Mouse (Mus musculus) left cerebral cortex, adult 8-10 months (tissue): Measurements from ENCODE around the gene Cad. TPM values are rescaled to one million over a fixed set of nuclear protein-coding genes. Genes with fewer than 3 reads are reported as not detected.

ENCODE experiments used
- DNase-seq, 2 experiments: peaks; one replicate each; pipeline ENCODE4 v3.0.0; 2022; ENCODE audit warnings: low spot score in 2 of 2
- total RNA-seq, 4 experiments: library from RNA; stranded (reverse); gene quantifications; 2 replicates each; pipeline ENCODE4 v1.2.4; 2022

The Cad gene
- total RNA-seq, 4 experiments from 2014 or later = 16.8 to 28.5 (median 20.1) TPM

DNA sequence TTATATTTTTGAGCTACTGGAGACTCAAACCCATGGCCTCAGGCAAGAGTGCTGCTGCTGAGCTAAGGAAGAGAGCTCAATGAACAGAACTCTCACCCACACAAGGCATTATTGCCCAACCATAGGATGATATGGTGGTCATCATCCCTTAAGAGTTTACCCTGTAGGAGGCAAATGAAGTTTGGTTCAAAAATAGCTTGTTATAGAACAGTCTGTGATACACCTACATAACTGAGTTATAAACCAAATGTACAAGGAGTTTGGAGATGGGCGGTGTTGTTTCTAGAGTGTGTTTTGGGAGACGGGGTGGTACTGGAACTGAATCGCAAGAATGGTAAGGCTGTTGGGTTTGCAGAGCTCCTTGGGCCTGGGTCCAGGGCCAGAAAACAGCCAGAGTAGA is 15.2 kb downstream of the Cad start:
- no peak for DNase-seq

DNA sequence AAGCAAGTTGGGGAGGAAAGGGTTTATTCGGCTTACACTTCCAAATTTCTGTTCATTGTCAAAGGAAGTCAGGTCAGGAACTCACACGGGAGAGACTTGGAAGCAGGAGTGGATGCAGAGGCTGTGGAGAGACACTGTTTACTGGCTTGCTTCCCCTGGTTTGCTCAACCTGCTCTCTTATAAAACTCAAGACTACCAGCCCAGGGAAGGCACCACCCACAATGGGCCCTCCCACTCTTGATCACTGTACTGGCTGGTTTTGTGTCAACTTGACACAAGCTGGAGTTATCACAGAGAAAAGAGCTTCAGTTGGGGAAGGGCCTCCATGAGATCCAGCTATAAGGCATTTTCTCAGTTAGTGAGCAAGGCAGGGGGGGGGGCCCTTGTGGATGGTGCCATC is 16.5 kb downstream of the Cad start:
- no peak for DNase-seq

DNA sequence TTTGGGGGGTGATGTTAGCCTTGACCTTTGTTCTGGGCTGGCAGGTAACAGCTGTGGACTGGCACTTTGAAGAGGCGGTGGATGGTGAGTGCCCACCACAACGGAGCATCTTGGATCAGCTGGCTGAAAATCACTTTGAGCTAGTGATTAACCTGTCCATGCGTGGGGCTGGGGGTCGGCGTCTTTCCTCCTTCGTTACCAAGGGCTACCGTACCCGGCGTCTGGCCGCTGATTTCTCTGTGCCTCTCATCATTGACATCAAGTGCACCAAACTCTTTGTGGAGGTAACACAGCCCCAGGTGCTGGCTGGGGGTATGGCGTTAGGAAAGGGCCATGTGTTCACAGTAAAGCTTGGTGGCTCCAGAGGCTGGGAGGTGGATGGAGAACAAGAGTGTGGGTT is 17.2 kb downstream of the Cad start:
- no peak for DNase-seq

DNA sequence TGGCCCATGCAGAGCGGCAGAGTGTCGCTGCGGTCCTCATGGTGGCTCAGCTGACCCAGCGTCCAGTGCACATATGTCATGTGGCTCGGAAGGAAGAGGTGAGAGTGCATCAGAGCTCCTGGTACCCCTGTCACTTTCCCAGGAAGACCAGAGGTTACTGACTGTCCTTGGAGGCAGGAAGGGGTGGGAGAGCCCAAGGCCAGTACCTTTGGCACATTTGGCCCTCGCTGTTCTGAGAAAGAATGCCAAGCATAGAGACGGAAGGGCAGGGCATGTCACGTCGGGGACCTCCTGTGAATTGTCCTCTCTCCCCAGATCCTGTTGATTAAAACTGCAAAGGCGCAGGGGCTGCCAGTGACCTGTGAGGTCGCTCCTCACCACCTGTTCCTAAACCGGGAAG is 18.6 kb downstream of the Cad start:
- DNase-seq = no peak

DNA sequence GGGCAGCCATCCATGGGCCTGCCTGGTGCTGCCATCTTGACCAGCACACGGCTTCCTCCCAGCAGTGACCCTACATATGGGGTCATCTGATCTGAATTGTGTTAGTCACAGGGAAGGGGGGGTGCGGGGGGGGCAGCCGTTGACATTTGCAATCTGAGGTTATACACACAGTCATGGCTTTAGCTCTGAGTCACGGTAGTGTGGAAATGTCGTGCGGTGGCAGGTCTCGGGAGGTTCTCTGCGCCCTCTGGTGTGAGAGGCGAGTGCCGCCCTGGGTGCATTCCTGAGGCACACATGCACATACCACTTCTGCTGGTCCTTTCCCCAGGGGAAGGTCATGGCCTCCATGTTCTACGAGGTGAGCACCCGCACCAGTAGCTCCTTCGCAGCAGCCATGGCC is 21.8 kb downstream of the Cad start:
- DNase-seq = no peak

DNA sequence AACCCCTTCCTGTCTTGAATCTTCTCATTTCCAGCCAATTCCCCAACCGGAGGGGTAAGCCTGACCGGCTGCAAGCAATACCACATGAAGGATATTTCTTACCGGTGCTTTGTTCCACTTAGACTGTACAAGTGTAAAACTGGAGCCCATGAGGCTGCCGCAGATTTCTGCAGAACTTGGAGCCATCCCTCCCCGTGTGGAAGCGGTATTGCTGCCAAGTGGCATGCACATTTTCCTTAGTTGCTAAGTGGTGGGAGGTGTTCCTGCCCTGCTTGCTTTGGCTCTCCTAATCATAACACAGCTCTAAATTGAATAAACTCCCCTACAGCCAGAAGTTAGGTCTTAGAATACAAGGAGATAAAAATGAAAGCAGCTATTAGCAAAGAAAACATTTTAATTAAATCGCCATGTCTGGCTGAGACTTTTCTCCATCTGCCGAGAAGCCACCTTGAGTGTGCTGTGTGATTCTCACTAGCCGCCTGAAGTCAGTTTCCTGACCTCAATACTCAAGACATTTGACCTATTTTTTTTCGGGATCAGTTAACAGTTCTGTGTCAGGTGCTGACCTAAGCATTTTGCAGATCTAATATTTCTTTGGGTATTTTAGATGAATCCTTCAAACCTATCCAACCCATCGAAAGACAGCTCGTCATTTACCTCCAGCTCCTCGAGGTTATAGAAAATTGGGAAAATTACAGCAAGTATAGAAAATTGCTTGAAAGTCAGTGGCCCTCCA is 25.6 kb downstream of the Cad start:
- DNase-seq = peak in 1 of 2 experiments; percentile 77

DNA sequence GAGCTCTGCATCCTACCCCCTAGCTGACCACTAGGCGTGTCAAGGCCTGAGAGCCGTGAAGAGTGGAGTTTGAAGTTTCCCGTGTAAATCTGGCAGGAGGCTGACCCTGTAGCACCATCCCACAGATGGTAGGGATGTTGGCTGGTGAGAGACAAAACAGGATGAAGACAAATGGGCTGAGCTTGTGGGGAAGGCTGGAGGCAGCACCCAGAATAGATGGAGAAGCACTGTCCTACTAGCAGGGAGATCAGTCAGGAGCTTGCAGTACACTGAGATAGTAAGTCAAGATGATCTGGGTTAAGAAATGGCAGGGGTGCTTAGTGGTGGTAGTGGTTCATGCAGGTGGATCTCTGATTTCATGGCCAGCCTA is 26.2 kb downstream of the Cad start:
- DNase-seq = no peak

DNA sequence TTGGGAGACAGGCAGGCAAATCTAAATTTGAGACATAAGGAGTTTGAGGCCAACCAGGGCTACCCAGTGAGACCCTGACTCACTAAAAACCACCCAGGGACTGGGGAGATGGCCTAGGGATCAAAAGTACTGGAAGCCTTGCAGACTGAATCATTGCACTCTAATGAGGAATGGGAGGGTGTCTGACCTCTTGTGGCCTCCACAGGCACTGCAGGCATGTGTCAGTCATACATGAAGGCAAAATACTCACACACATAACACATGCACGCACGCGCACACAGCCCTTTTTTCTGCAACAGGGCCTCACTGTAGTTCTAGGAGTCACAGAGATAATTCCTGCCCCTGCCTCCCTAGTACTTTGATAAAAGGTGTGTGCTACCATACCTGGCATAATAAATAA is 26.8 kb downstream of the Cad start:
- no peak for DNase-seq

DNA sequence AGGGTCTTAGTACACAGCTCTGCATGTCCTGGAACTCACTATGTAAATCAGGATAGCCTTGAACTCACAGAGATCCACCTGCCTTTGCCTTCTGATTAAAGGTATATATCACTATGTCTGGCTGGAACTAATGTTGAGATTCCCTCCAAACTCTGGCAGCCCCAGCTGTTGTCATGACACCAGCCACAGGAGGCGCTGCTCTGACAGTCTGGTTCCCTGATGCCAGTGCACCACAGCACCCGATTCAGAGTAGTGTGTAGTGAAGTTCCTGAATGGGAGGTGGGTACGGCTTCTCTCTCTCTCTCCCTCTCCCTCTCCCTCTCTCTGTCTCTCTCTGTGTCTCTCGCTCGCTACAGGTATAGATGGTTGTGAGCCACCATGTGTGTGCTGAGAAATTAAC is 27.8 kb downstream of the Cad start:
- no peak for DNase-seq

DNA sequence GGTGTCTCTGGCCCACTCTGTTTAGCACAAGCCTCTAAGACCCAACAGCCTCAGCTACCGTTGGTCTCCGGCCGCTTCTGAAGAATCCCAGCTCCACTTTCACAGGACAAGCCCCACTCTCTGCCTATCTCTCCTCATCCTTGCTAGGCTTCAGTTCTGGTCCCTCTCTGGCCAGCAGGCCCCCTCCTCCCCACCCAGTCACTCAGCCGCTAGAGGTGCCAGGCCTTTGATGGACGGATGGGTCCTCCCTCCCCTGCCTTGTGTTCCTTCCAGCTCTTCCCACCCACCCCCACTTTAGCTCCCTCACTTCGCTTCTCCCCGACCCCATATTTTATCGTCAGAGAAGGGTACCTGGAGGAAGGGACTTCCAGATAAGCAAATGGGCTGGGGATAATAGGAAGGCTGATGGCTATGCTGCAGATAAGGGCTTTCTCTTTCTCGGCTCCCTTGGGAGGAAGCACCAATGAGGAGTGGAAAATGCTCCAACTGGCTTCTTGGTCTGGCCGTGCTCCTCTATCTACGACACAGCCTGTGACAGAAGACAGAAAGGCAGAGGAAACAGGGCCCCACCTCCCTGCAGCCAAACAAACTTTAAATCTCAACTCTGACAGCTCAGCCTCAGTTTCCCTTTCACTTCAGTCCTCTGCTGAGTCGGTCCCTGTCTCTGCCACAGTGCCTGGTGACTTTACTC is 28.5 kb downstream of the Cad start:
- DNase-seq = no peak

DNA sequence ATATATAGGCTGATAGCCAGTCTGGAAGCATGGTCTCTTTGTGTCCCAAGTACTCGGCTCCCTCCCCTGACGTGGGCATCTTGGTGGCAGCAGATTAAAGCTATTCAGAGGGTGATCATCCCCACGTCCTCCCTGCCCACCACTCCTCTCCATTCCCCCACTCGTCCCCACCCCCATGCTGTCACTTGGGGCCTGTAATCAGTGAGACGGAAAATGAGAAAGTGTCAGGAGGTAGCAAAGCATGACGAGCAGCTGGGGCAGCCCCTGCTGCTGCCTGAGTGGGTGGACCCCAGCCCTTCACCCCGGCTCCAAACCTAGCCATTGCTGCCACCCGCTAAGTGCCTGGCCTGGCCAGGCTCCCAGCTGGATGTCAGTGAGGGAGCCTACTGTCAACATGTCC is 29.4 kb downstream of the Cad start:
- no peak for DNase-seq

DNA sequence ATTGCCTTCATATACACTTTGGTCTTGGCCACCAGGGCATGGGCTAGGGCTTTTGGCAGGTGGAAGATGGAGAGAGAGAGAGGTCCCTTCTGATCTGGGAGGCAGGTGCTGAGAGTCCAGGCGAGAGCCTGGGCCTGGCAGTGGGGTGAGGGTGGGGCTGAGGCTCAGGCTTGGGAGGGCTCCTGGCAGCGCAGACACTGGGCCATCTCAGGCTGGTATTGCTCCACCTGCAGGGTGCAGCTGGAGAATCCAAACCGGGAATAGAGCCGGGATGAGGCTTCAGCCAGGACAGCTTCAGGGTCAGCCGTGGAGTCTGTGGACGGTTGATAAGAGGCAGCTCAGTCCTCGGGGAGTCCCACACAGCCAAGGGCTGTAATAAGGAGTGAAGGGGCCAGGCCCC is 32.0 kb downstream of the Cad start:
- DNase-seq = no peak

DNA sequence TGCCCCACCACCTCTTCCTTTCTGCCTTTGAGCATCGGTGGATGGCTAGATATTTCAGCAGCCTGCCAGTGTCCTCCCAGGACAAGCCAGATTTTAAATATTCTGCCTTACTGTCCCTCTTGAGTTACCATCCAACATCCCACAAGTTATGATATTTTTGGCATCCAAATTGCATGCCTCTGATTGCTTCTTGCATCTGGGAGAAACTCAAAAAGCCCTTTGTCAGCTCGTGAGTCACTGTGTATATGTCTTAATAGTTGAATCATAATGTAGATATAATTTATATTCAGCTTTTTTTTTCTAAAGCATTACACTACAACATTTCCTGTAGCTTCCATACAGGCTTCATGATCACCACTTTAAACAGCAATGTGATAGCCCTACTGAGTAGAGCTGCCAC is 32.6 kb downstream of the Cad start:
- DNase-seq = no peak

DNA sequence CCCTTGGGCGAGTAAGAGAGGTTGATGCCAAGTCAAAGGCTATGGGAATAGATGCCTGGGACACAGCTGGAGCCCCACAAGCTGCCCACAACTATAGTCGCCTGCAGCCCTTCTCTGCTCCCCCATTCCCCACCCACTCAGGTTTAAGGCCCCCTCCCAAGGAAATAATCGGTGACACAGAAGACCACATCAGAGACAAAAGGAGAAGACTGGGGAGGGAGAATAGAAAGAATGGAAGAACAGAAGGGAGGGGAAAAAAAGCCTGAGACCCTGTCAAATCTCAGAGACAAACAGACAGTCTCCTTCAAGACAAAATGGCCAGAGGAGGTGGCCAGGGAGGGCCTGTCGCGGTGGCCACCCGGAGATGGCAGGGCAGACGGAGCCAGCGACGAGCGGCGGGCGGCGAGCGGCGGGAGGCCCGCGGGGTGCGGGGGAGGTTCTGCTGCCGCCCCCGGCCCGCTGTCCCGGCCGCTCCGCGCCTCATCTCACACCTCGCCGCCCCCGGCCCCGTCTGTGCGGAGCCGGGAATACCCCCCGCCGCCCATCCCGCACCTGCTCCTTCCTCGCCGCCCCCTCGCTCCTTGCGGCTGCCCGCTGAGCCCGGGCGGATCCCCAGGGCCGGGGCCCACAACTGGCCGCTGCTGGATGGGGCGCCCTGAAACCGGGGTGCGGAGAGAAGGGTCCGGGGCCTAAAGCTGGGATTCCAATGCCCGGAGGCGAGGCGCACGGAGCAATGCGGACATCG is 37.8 kb downstream of the Cad start:
- peak in 1 of 2 experiments; percentile 70 for DNase-seq

DNA sequence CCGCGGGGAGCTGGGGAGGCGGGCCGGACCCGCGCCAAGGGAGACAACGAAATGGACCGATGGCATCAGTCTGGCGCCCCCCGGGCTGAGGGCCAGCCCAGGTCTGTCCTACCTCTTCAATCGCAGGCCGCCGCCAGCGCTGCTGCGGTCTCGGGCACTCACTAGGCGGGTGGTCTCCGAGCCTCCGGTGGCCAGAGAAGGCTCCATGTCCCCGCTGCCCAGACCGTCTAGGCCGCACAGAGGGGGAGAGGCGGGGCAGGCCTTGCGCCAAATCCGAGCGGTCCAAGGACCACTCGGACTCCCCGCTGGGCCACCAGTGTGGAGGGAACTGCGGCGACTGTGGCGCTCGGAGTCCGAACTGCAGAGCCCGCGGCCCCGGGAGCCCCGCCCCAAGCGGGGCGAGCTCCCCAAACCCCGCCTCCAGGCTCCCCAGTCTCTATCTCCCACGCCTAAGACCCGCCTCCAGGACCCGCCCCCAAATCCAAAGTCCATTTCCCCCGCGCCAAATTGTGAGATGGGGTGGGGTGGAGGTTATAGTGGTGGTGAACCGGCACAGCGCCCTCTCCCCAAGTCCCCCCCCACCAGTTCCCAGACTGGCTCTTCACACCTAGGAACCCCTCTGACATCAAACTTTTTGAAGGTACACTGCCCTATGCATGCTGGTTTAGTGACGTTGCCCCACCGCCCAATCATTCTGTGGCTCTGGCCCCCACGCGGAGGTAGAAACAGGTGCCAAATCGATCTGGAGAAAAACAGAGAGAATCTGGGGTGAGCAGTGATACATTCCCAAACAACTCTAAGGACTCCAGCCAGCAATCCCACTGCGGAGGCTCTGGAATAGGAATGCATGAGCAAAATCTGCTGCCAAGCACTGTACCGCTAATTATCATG is 38.8 kb downstream of the Cad start:
- peak in 1 of 2 experiments; percentile 69 for DNase-seq

DNA sequence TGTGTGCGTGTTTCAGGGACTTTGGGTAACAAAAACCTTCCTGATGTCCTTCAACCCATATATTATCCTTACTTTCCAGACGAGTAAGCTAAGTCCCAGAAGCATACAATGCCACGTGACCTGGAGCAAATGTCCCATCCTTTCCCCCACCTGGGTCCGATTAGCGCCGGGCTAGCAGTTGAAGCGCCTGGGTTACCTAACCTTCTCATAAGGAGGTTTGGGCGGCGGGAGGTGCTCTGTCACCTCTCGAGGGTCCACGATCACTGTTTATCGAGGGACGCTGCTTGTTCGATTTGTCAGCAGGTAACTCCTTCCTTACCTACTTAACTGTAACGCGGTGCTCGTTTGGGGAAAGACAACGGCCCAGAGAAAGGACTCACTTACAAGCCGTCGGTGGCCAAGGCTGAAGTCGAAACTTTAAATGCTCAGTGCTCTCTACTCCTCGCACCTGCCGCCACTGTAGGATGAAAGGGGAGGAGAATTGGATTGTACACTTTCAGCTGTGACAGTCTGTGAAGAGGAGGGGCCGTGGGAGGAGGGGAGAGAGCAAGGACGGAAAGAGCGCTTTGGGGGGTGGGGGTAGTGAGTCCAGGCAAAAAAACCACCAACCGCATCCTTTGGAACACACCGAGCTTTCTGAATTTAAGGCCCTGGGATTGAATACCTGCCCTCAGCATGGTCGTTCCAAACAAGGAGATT is 39.7 kb downstream of the Cad start:
- DNase-seq = no peak

DNA sequence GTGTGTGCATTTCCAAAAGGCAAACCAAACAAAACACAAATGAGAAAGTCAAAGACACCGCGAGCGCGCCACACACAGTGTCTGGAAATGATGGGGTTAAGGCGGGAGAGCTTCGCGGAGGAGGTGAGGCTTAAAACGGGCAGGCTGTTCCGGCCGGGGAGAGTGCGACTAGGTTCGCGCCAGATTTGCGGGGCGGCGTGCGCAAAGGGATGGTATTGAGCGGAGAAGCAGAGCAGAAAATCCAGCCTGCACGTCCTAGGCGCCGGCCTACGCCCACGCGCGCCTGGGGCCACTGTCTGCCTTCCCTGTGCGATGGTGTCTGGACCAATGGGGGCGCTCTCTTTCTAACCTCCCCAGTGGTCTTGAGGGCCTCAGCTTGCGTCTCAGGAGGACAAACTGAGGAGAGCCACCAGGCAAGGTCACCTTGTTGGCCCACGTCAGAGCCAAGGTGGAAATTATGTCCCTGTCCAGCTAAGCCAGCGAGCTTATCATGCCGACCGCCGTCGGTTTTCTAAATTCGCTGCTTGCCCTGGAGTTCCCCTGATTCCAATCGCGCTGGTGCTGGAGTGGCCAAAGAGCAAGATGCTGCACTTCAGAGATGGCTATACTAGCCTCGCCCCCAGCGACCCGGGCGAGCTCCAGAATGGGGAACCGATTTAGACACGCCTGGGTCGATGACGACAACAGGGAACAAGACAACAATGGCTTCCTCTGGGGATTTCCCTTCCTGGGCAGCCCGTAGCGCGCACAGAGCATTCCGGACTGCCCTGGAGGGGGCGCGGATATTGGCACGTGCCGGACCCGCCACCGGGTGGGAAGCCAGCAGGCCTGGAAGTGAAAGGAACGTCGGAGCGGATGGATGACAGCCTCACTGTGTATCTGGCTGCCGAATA is 40.5 kb downstream of the Cad start:
- no peak for DNase-seq

DNA sequence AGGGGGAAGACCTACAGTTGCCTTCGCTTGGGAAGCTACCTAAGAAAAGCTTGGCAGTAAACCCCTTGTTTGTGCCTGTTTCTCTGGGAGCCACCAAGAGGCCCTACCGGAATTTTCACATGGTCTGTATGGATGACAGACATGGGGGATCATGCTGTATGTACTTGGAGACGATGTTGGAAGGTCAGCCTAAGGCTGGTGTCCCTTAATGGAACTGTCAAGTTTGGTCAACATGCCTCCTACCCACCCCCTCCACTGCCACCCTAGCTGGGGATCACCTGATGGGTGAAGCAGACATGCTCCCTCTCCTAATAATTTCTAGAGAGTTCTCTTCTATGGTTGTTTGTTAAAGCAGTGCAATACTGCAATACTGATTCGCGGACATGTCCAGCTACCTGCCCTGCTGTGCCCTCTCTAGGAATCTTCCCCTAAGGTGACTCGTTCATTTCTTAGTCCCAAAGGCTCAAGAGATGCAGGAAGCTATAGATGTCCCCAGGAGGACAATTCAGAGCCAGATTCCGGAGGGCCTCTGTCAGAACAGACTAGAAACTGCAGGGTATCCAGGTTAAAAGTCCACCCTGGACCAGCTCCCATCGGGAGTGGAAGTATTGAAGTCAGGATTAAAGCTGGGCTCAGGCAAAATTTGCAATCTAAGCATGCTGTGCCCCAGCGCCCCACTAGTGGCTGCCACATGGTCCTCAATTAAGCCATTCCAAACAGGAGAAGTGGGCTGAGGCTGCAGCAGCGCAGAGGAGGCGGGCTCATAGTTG is 41.3 kb downstream of the Cad start:
- no peak for DNase-seq

DNA sequence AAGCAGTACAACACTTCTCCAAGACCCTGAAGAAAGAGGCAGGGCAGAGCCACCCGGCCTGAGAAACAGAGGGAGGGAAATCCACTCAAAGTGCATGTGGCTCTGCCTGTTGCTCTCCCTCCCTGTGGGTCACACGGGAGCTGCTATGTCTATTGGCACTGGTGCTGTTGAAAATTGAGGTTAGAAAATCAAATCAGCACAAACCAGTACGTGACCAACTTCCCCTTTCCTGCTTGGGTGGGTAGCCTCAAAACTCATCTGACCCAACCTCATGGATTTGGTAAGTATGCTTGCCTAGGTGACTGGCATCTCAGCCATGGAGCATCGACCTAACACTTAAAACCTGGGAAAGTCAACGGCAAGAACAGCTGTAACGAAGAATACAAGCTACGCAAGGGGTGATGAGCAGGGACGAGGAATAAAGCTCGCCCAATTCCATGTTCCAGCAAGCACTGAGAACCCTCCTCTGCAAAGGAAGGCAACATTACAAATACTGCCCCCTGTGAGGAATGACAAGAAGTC is 51.3 kb downstream of the Cad start, which contains the start of gene Dnajc5g:
Gene Dnajc5g, plus strand, starts transcription at position 472 of the 522 bp plus-strand sequence.
- no peak for DNase-seq
